8 mouse cellular contexts compared by ENCODE assay signal in genomic region chr10:62340095-62340731, GRCm38 (mm10). TPM values are rescaled to one million over a fixed set of nuclear protein-coding genes. Genes with fewer than 3 reads are reported as not detected.
DNase-seq lines count a peak whose midpoint lies in the region; ATAC-seq and TF ChIP-seq lines count a peak whose summit lies in the region.

No protein-coding gene starts in this region.

- peak overlapping the region; percentile 85 for H3K27ac ChIP-seq in forebrain, postnatal 0 days (ENCODE audit: low read depth, low read length)
- H3K27ac ChIP-seq in lung, embryonic 16.5 days (ENCODE audit: low read length) = peak overlapping the region; percentile 73

- ATAC-seq in G1E (ENCODE audit: extremely low read depth, insufficient number of reproducible peaks, low FRiP score, poor library complexity, severe bottlenecking) = peak; percentile 78
- ATAC-seq in forebrain, postnatal 0 days = peak; percentile 97
- peak; percentile 85 to 88 for ATAC-seq in hematopoietic stem cell, adult 5-6 weeks (replicated peaks in 1 of 2; ENCODE audit: insufficient read depth in 1 of 2, low FRiP score in 2 of 2, low TSS enrichment in 1 of 2, low read depth in 1 of 2, poor library complexity in 2 of 2, severe bottlenecking in 2 of 2)
- peak; percentile 98 for ATAC-seq in lung, embryonic 16.5 days (ENCODE audit: low read depth)

- WGBS in forebrain, postnatal 0 days = under 1% methylated on average over 37 of the region's 38 CpGs
- WGBS in lung, embryonic 16.5 days = under 1% methylated on average over 38 of the region's 38 CpGs

- peak overlapping the region; percentile 87 for H3K9ac ChIP-seq in forebrain, postnatal 0 days
- peak overlapping the region; percentile 77 for H3K9ac ChIP-seq in lung, embryonic 16.5 days (ENCODE audit: low read length)

- H3K36me3 ChIP-seq in G1E (replicated peaks) = peaks cover 28% of the 10 kb centered on the region
- no peaks in the 10 kb centered on the region for H3K36me3 ChIP-seq in forebrain, postnatal 0 days (ENCODE audit: insufficient read depth)
- no peaks in the 10 kb centered on the region for H3K36me3 ChIP-seq in lung, embryonic 16.5 days (ENCODE audit: control insufficient read depth, insufficient read depth, low read length)

- peak overlapping the region; percentile 84 for H3K4me2 ChIP-seq in forebrain, postnatal 0 days (ENCODE audit: low read depth)
- peak overlapping the region; percentile 95 for H3K4me2 ChIP-seq in lung, embryonic 16.5 days (ENCODE audit: low read depth, low read length)

- H3K4me3 ChIP-seq in G1E (ENCODE audit: low read depth, low read length) = peak overlapping the region; percentile 77
- H3K4me3 ChIP-seq in forebrain, postnatal 0 days (ENCODE audit: low read depth, low read length) = peak overlapping the region; percentile 77
- peak overlapping the region; percentile 53 for H3K4me3 ChIP-seq in lung, embryonic 16.5 days (ENCODE audit: low read length)

- peaks cover 77% of the 10 kb centered on the region for H3K4me1 ChIP-seq in G1E (ENCODE audit: insufficient read depth, low read depth, low read length)
- H3K4me1 ChIP-seq in forebrain, postnatal 0 days (ENCODE audit: insufficient read depth) = peaks cover 3% of the 10 kb centered on the region; the same call in 1 of the 2 replicates
- H3K4me1 ChIP-seq in lung, embryonic 16.5 days (replicated peaks; ENCODE audit: control insufficient read depth, insufficient read depth, low read length) = peaks cover 38% of the 10 kb centered on the region

- no peaks in the 10 kb centered on the region for H3K27me3 ChIP-seq in G1E (ENCODE audit: insufficient read depth, low read length)
- H3K27me3 ChIP-seq in forebrain, postnatal 0 days (ENCODE audit: insufficient read depth, low read length) = no peaks in the 10 kb centered on the region
- H3K27me3 ChIP-seq in lung, embryonic 16.5 days (ENCODE audit: control insufficient read depth, insufficient read depth, low read depth, low read length) = no peaks in the 10 kb centered on the region

- TF ChIP-seq CTCF in G1E (IDR thresholded peaks at IDR 0.05; ENCODE audit: low read depth, low read length) = no peak
- TF ChIP-seq CTCF in forebrain, postnatal 0 days (IDR thresholded peaks at IDR 0.05; ENCODE audit: low read depth) = peak; percentile 31; the same call in 1 of the 2 replicates

- no peaks in the 10 kb centered on the region for H3K9me3 ChIP-seq in G1E (replicated peaks)
- H3K9me3 ChIP-seq in forebrain, postnatal 0 days (ENCODE audit: low read length) = no peaks in the 10 kb centered on the region
- no peaks in the 10 kb centered on the region for H3K9me3 ChIP-seq in lung, embryonic 16.5 days (ENCODE audit: control insufficient read depth, low read length)

- peak; percentile 77 for DNase-seq in G1E (ENCODE audit: low spot score)
- peak; percentile 93 to 98 for DNase-seq in cerebellum, adult 18-20 months
- peak; percentile 96 for DNase-seq in forebrain, postnatal 0 days
- peak; percentile 89 for DNase-seq in layer of hippocampus, adult 9-10 months (ENCODE audit: low spot score)
- peak; percentile 94 for DNase-seq in ovary, postnatal 10 days (ENCODE audit: low spot score)
- DNase-seq in thymus, postnatal 10 days (ENCODE audit: low spot score in 2 of 2) = peak; percentile 96

RNA-seq across cellular contexts. Expression of gene Hk1, which starts 39.5 kb away (rescaled TPM):
- total RNA-seq in G1E (2014; fragmentation: Nextera tagmentation) = 116 and 119 TPM in 2 replicates
- 205 and 245 TPM in 2 replicates for total RNA-seq in G1E (2017)
- polyA plus RNA-seq in G1E (2012) = 444 and 447 TPM in 2 replicates
- 86.2 and 90.1 TPM in 2 replicates for total RNA-seq in forebrain, postnatal 0 days (2014; rRNA removed)
- 109 and 140 TPM in 2 replicates for polyA plus RNA-seq in forebrain, postnatal 0 days (2015; fragmentation: Nextera tagmentation; extraction: Ambion mirVana)
- 99.6 and 155 TPM in 2 replicates for total RNA-seq in hematopoietic stem cell, adult 5-6 weeks (2017)
- 39.3 and 46.0 TPM in 2 replicates for polyA plus RNA-seq in lung, embryonic 16.5 days (2015; fragmentation: Nextera tagmentation; extraction: Ambion mirVana)

Comparison
In these comparisons a context has a peak if more than half of its experiments do, and no peak if none do; other contexts are left out.
1. Peak in every context shown above with its lines: DNase-seq, ATAC-seq, H3K4me3 ChIP-seq and H3K27ac ChIP-seq.